Mouse (Mus musculus) olfactory bulb, adult 2 months (tissue): ENCODE data around the gene Man1c1.

Experiments used
- CTCF ChIP-seq: fragments of 200-500 bp; IDR thresholded peaks from 2 replicates; pipeline ENCODE4 v1.5.1; 2012; ENCODE audit warnings: low read depth, mild to moderate bottlenecking, low read length, moderate library complexity; ENCODE audit not compliant: insufficient read depth
- POLR2A ChIP-seq: fragments of 200-500 bp; IDR thresholded peaks from 2 replicates; pipeline ENCODE4 v1.6.1; 2012; ENCODE audit warnings: mild to moderate bottlenecking, low read depth, low read length, moderate library complexity; ENCODE audit not compliant: insufficient read depth

DNA sequence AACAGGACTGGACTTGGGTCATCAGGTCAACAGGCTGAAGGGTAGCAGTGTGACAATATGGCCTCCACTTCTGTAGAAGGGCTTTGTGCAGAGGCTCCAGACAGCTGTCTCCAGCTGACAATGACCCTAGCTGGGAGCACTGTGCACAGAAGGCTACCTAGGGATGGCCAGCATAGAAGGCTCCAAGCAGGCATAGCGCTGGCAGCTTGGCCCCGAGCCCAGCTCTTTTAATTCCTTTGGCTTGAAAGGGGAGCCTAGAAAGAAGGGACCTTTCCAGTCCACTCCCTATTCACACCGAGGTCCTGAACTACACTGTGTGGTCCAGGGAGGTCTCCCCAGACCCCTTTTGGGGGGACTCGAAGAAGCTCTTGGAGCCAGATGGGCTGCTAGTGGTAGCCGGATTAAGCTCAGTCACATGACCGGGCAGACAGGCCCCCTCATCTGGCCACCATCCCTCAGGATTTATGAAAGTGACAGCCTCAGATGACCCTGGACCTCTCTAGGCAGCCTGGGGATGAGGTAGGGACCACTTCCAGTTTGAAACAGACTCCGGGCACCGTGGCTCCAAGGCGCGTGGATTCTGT lies 165.0 kb downstream of the Man1c1 start:
- TF ChIP-seq CTCF (no peak), POLR2A (no peak)
